30 mouse cellular contexts compared by ENCODE assay signal in the genomic region with DNA sequence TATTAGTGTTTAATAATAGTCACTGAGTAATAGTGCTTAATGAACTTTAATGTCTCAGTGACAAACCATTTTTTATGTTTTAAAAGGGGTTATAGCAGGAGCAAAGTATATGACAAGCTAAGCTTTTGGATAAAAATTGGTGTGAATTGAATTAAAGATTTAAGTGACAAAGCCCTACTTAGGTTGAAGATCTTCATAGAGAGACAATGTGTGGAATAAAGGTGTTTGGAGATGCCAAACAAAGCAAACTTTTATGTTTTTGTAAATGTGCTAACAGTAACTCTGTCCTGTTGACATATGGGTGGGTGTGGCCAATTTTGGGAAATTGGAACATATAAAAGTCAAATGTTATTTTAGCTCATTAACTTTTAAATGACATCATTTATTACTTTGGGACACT.
"Had no signal": no experiment of that assay in that cellular context is flagged by ENCODE, and none has a peak within 500 bp of the region (broad histone marks: within the 10 kb centered on the region; RNA-seq: fewer than 3 reads in every experiment).

No protein-coding gene starts in this region.

- H3K36me3 ChIP-seq: limb, embryonic 10.5 days; limb, embryonic 12.5 days; limb, embryonic 13.5 days; limb, embryonic 15.5 days; liver, embryonic 12.5 days; liver, embryonic 13.5 days; liver, embryonic 15.5 days; lung, embryonic 15.5 days; midbrain, embryonic 10.5 days; midbrain, embryonic 12.5 days; midbrain, embryonic 13.5 days; midbrain, embryonic 15.5 days had no signal

- DNase-seq: left cerebral cortex, postnatal 4 days; liver; liver, embryonic 13.5 days; liver, postnatal 0 days; lung, adult 18-20 months; lung, adult 2 months; lung, embryonic 14.5 days; lung, postnatal 10 days; lung, postnatal 14 days; lung, postnatal 36 days; lung, postnatal 4 days; midbrain, embryonic 14.5 days had no signal

- H3K4me2 ChIP-seq: limb, embryonic 12.5 days; limb, embryonic 13.5 days; limb, embryonic 15.5 days; liver, embryonic 11.5 days; liver, embryonic 12.5 days; liver, embryonic 13.5 days; liver, embryonic 15.5 days; lung, embryonic 14.5 days; lung, embryonic 15.5 days; midbrain, embryonic 11.5 days; midbrain, embryonic 12.5 days; midbrain, embryonic 13.5 days; midbrain, embryonic 15.5 days had no signal

- H3K9ac ChIP-seq: limb, embryonic 12.5 days; limb, embryonic 13.5 days; limb, embryonic 15.5 days; liver, embryonic 12.5 days; liver, embryonic 13.5 days; liver, embryonic 14.5 days; liver, embryonic 15.5 days; liver, postnatal 0 days; lung, embryonic 14.5 days; lung, embryonic 15.5 days; midbrain, embryonic 12.5 days; midbrain, embryonic 13.5 days; midbrain, embryonic 15.5 days had no signal

- H3K4me3 ChIP-seq: limb, embryonic 10.5 days; limb, embryonic 12.5 days; limb, embryonic 13.5 days; limb, embryonic 15.5 days; liver, embryonic 12.5 days; liver, embryonic 13.5 days; liver, embryonic 15.5 days; lung, embryonic 15.5 days; midbrain, embryonic 10.5 days; midbrain, embryonic 12.5 days; midbrain, embryonic 13.5 days; midbrain, embryonic 15.5 days; myocyte had no signal

- H3K9me3 ChIP-seq: limb, embryonic 10.5 days; limb, embryonic 12.5 days; limb, embryonic 13.5 days; limb, embryonic 15.5 days; liver, embryonic 12.5 days; liver, embryonic 13.5 days; liver, embryonic 15.5 days; lung, embryonic 15.5 days; midbrain, embryonic 10.5 days; midbrain, embryonic 12.5 days; midbrain, embryonic 13.5 days had no signal

- H3K27ac ChIP-seq: limb, embryonic 10.5 days; limb, embryonic 12.5 days; limb, embryonic 13.5 days; limb, embryonic 15.5 days; liver, embryonic 12.5 days; liver, embryonic 13.5 days; liver, embryonic 14.5 days; liver, embryonic 15.5 days; lung, embryonic 15.5 days; macrophage; midbrain, embryonic 10.5 days; midbrain, embryonic 12.5 days; midbrain, embryonic 13.5 days; midbrain, embryonic 15.5 days had no signal

- H3K27me3 ChIP-seq: limb, embryonic 12.5 days; limb, embryonic 13.5 days; limb, embryonic 15.5 days; liver, embryonic 12.5 days; liver, embryonic 13.5 days; liver, embryonic 15.5 days; lung, embryonic 15.5 days; megakaryocyte, embryonic 14.5 days; midbrain, embryonic 12.5 days; midbrain, embryonic 13.5 days; midbrain, embryonic 15.5 days had no signal

- ATAC-seq: liver, embryonic 12.5 days; liver, postnatal 0 days; lung, postnatal 0 days; midbrain, embryonic 13.5 days; midbrain, embryonic 15.5 days had no signal

- H3K4me1 ChIP-seq: limb, embryonic 10.5 days; limb, embryonic 12.5 days; limb, embryonic 13.5 days; limb, embryonic 15.5 days; liver, embryonic 12.5 days; liver, embryonic 13.5 days; liver, embryonic 15.5 days; lung, embryonic 15.5 days; midbrain, embryonic 10.5 days; midbrain, embryonic 12.5 days; midbrain, embryonic 13.5 days; midbrain, embryonic 15.5 days had no signal
